ENCODE assay signal across 20 mouse cellular contexts in the genomic region with DNA sequence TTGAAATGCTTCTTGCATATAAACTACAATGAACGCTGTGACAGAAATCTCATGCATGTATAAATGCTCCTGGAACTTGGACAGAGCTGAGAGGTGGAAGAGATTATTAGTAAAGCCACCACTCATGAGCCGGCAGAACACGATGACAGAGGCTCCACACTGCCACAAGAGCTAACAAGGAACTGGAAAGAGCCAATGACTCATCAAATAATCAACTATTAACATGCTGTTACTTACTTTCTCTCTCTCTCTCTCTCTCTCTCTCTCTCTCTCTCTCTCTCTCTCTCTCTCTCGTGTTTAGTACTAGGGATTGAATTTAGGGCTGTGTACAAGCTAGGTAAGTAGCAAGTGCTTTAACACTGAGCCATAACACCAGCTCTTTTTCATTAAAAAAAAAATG. TPM values are rescaled to one million over a fixed set of nuclear protein-coding genes. Genes with fewer than 3 reads are reported as not detected.
A peak's percentile ranks its signal among the peaks of the same experiment; 100 is the strongest.
DNase-seq lines count a peak whose midpoint lies in the region; ATAC-seq lines count a peak whose summit lies in the region.
"Had no signal": no experiment of that assay in that cellular context is flagged by ENCODE, and none has a peak within 500 bp of the region (broad histone marks: within the 10 kb centered on the region; RNA-seq: fewer than 3 reads in every experiment).

No protein-coding gene starts in this region.

- intact Hi-C loops in left cerebral cortex, postnatal 36 days (cut with DNase I), result no loop called here

- H3K36me3 ChIP-seq in midbrain, embryonic 10.5 days, result no peaks in the 10 kb centered on the region
- H3K36me3 ChIP-seq: embryonic facial prominence, embryonic 13.5 days; forebrain, embryonic 12.5 days; hindbrain, embryonic 10.5 days; hindbrain, embryonic 15.5 days had no signal

- H3K4me1 ChIP-seq in midbrain, embryonic 10.5 days, result no peaks in the 10 kb centered on the region; the same call in 1 of the 2 replicates
- H3K4me1 ChIP-seq: embryonic facial prominence, embryonic 13.5 days had no signal

- H3K4me3 ChIP-seq in midbrain, embryonic 10.5 days, result no peak overlapping the region
- H3K4me3 ChIP-seq: embryonic facial prominence, embryonic 13.5 days; forebrain, embryonic 12.5 days; hindbrain, embryonic 10.5 days; hindbrain, embryonic 15.5 days had no signal

- no peaks in the 10 kb centered on the region for H3K9me3 ChIP-seq in midbrain, embryonic 10.5 days (replicated peaks)
- H3K9me3 ChIP-seq: embryonic facial prominence, embryonic 13.5 days; forebrain, embryonic 12.5 days; hindbrain, embryonic 10.5 days; hindbrain, embryonic 15.5 days had no signal

- H3K27me3 ChIP-seq in midbrain, embryonic 10.5 days (ENCODE audit: low read depth, poor library complexity, severe bottlenecking), result no peaks in the 10 kb centered on the region
- H3K27me3 ChIP-seq: embryonic facial prominence, embryonic 13.5 days; forebrain, embryonic 12.5 days; hindbrain, embryonic 15.5 days; Patski had no signal

- DNase-seq in testis, postnatal 10 days (ENCODE audit: low spot score), result peak; percentile 7
- DNase-seq in testis, postnatal 14 days (ENCODE audit: low spot score), result no peak
- no peak for DNase-seq in lung, postnatal 4 days
- no peak for DNase-seq in left cerebral cortex, postnatal 36 days (ENCODE audit: low spot score in 2 of 2)
- DNase-seq in midbrain, embryonic 10.5 days (ENCODE audit: low spot score), result no peak
- DNase-seq: adrenal gland, postnatal 14 days; cerebellum, adult 11-12 months; cerebellum, adult 9-10 months; cerebellum, postnatal 25 days; gastrocnemius, postnatal 10 days; heart, postnatal 10 days had no signal

- ATAC-seq in common myeloid progenitor, adult 5-6 weeks (replicated peaks; ENCODE audit: low read depth, poor library complexity, severe bottlenecking), result peak; percentile 65
- peak; percentile 66 for ATAC-seq in megakaryocyte, adult 5-6 weeks (ENCODE audit: poor library complexity, severe bottlenecking)
- ATAC-seq: activated CD4-positive, CD25-positive, alpha-beta regulatory T cell, adult 4 months; forebrain, embryonic 16.5 days; Patski had no signal

- H3K27ac ChIP-seq in midbrain, embryonic 10.5 days (replicated peaks), result no peak overlapping the region
- H3K27ac ChIP-seq: embryonic facial prominence, embryonic 13.5 days; forebrain, embryonic 12.5 days; hindbrain, embryonic 10.5 days; hindbrain, embryonic 15.5 days had no signal

- 92% methylated on average over 4 of the region's 4 CpGs for WGBS in midbrain, embryonic 10.5 days

RNA-seq across cellular contexts. Expression of gene Bzw1, which starts 48.8 kb away (rescaled TPM):
- 194 and 196 TPM in 2 replicates for total RNA-seq in common myeloid progenitor, adult 5-6 weeks (2017)
- 175 and 183 TPM in 2 replicates for total RNA-seq in megakaryocyte, adult 5-6 weeks (2015)
- total RNA-seq in megakaryocyte, adult 5-6 weeks (2017), result 166 and 175 TPM in 2 replicates
- total RNA-seq in left cerebral cortex, postnatal 36 days (2021), result 100 to 1,000 TPM; 138 to 161 TPM
- 454 and 464 TPM in 2 replicates for polyA plus RNA-seq in midbrain, embryonic 10.5 days (2016; fragmentation: Nextera tagmentation; extraction: Ambion mirVana)
